Mouse (Mus musculus) gastrocnemius, postnatal 4 days (tissue): Measurements from ENCODE around the gene Tprg. TPM values are rescaled to one million over a fixed set of nuclear protein-coding genes. Genes with fewer than 3 reads are reported as not detected.
A peak's percentile ranks its signal among the peaks of the same experiment; 100 is the strongest.

Experiments used
- DNase-seq, 2 experiments: peaks; one replicate each; pipeline ENCODE4 v3.0.0; 2021 to 2022; ENCODE audit warnings: low spot score in 2 of 2, mixed read lengths in 2 of 2
- total RNA-seq, 2 experiments: library from RNA; stranded (reverse); gene quantifications; 2 replicates each; pipeline ENCODE4 v1.2.3; 2021

Gene Tprg
- total RNA-seq, 2 experiments from 2014 or later: not detected

DNA sequence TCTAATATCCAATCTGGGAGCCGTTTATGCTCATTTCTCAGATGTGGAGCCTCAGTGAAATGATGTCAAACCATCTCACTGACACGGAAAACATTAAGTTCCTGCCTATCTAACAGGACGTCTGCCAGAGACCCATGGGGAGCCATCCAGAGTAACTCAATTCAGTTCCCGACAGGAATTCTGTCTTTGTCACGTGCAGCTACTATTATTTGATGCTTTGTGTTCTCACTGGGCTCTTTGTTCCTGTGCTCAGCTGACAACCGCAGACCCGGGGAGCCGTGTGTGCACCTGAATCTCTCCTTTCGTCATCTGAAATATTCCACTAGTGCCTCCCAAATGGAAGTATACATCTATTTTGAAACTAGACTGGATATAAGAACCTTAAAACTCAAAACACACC lies 138.3 kb downstream of the Tprg start:
- no peak for DNase-seq

- DNase-seq: no peak
Observed at GRCm38 (mm10) chr16:25425376-25425775, 138.8 kb downstream of the Tprg start.

DNA sequence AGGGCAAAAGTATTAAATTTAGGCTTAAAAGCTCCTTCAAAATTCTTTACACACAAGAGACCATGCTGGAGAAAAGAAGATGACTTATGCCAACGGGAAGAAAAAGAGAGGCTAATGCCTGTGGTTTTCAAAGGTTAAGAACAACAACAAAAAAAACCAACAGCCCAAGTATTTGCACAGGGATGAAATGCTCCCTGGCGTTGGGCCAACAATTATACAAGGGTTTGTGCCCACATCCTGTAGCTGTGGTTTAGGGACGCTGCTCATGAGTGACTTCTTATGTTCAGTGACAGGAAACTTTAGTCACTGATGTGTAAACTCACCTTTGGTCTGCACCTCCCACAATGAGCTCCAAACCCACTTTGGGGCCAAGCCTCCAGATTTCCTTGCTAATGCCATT lies 139.6 kb downstream of the Tprg start:
- no peak for DNase-seq

GRCm38 (mm10) chr16:25440039-25440438 lies 153.4 kb downstream of the Tprg start:
- DNase-seq: no peak

DNA sequence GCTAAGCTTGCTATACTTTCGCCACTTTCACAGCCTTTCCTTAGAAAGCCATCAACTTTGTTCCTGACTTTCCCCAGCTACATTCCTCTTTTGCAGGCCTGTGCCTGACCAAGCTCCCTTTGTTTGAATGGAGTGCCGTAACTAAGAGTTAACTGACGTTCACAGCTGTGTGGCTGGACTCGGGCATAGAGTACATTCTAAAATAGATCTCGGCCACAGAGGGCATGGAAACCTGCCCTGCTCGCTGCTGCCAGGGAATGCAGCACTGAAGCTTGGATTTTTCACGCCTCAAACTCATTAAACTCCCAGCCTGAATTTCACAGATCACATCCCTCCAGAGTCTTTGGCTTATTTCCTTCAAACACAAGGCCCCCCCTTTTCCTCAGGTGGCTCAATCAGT lies 159.0 kb downstream of the Tprg start:
- DNase-seq: peak in 1 of 2 experiments; percentile 54

DNA sequence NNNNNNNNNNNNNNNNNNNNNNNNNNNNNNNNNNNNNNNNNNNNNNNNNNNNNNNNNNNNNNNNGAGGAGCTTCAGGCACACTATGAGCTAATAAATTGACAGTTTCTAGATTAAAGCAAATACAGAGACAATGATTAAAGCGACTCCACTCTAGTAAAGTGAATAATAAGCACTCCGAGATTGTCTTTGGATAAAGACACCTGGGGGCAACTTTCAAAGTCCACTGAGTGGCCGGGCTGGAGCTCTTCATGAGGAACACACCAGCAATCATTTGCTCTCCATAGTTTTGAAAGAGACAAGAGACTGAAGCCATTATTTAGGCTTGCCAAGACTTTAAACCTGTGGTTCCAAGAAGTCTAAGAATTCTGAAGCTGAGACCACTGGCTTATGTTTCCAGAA lies 164.9 kb downstream of the Tprg start:
- DNase-seq: no peak

DNA sequence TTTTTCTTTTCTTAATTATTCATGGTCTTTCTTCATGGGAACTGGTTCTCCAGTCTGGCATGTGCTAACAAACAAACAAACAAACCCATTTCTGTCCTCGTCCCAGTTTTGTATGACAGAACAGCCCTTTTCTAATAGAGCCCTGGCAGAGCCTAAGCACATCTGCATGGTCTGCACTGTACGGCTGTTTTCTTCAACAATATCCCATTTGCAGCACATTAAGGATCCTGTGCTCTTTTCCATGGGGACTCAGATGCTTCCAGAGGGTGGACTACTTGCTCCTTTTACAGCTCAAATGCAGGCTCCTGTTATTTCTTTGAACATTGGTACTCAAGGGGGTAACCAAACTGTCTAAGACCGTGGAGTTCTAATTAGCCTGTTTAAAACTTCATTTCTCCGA lies 178.1 kb downstream of the Tprg start:
- no peak for DNase-seq

DNA sequence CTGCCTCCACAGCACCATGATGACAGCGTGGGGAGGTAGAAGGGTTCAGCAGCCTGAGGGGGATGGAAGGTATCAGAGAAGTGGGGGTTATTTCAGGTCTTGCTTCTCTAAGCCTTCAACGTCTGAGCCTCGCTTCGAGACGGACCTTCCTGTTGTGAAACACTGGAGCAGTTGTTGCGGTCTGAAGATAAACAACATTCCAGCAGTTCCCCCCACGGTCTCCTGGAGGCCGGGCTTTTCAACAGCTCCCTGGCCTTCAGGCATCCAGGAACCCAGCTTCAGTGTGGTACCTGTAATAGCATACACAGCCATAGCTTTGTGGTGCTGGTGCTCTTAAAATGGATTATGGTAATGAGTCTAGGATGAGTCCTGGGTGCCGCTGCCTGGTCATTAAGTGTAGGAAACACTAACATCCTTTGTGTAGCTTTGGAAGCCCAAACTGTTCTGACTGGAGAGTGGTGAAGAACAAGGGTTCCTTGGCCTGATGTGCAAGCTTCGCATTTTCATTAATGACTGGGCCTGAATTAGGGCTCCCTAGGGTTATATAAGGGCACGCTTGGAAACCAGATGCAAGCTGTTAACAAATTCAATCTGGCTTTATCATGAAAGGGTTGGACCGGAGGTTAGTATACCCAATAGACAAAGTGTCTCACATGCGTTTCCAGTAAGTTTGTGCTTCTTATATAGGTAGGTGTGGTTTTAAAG lies 179.0 kb downstream of the Tprg start:
- no peak for DNase-seq

DNA sequence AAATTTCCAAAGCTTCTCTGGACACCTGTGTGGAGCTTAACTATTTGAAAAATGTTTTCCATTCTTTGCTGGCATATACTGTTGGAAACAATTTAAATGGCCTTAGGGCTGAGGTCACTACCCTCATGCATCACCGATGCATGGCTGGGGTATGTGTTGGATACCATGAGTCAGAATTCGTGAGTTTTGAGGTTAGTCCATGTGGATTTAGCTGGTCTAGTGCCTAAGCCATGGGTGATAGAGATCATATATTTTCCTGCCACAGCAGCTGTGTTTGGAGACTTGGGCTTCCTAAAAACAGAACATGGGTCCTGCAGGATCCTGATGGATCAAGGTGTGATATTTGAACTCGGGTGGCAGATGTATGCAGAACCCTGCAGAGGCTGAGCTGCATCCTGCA lies 181.4 kb downstream of the Tprg start:
- no peak for DNase-seq

DNA sequence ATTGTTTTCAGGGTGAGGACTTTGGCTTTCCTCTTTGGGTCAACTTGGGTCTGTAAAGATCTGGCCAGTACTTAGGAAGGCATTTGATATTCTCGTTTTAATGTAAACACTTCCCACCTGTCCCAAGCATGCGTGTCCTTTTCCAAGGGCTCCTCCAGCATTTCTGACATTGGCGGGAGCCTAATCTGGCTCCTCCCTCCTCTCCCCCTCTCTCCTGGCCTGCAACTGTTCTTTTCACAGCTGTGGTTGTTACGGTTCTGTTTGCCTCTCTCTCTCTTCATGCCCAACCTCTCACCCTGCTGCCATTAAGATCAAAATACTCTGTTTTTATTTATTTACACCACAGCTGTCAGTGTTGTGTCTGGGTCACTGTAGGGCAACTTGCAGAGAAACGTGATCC lies 182.0 kb downstream of the Tprg start:
- no peak for DNase-seq
